Mouse (Mus musculus): ENCODE data around the gene Myo18b. TPM values are rescaled to one million over a fixed set of nuclear protein-coding genes. Genes with fewer than 3 reads are reported as not detected.

Myo18b gene
- polyA plus RNA-seq, 1 experiment from 2014 or later = 0.10 TPM

- Histone ChIP-seq H3K4me1 (peaks cover 6% of the 10 kb centered on the region; the same call in 1 of the 2 replicates), H3K27ac (no peak overlapping the region), H3K36me3 (replicated peaks) (no peaks in the 10 kb centered on the region), H3K27me3 (ENCODE audit: poor library complexity, severe bottlenecking) (peaks cover 25% of the 10 kb centered on the region), H3K9me3 (no peaks in the 10 kb centered on the region), H3K4me3 (no peak overlapping the region)
- WGBS = 85% methylated on average over 5 of the region's 5 CpGs
- DNase-seq (ENCODE audit: extremely low spot score, low spot score) = no peak
These were observed 27.5 kb downstream of the Myo18b start for GRCm38 (mm10) chr5:112868620-112869019.

GRCm38 (mm10) chr5:112864719-112865367 lies 31.3 kb downstream of the Myo18b start:
- no peak overlapping the region for H3K4me3 ChIP-seq
- 46% methylated on average over 4 of the region's 4 CpGs for WGBS
- no peak for DNase-seq (ENCODE audit: extremely low spot score, low spot score)
- H3K27ac ChIP-seq = no peak overlapping the region
- H3K4me1 ChIP-seq = peaks cover 15% of the 10 kb centered on the region
- peaks cover 10% of the 10 kb centered on the region; the same call in 1 of the 2 replicates for H3K27me3 ChIP-seq (ENCODE audit: poor library complexity, severe bottlenecking)
- H3K9me3 ChIP-seq = no peaks in the 10 kb centered on the region
- H3K36me3 ChIP-seq (replicated peaks) = no peaks in the 10 kb centered on the region

GRCm38 (mm10) chr5:112859379-112860035 lies 36.7 kb downstream of the Myo18b start:
- no peak for DNase-seq (ENCODE audit: extremely low spot score, low spot score)
- H3K36me3 ChIP-seq (replicated peaks) = no peaks in the 10 kb centered on the region
- no peak overlapping the region for H3K27ac ChIP-seq
- H3K9me3 ChIP-seq = no peaks in the 10 kb centered on the region
- WGBS = 74% methylated on average over 12 of the region's 12 CpGs
- H3K4me1 ChIP-seq = peaks cover 16% of the 10 kb centered on the region
- H3K4me3 ChIP-seq = no peak overlapping the region
- peaks cover 6% of the 10 kb centered on the region; the same call in 1 of the 2 replicates for H3K27me3 ChIP-seq (ENCODE audit: poor library complexity, severe bottlenecking)

- Histone ChIP-seq H3K4me1 (peaks cover 59% of the 10 kb centered on the region), H3K27me3 (ENCODE audit: poor library complexity, severe bottlenecking) (peaks cover 36% of the 10 kb centered on the region)
These were observed 43.0 kb downstream of the Myo18b start for GRCm38 (mm10) chr5:112853179-112853578.

GRCm38 (mm10) chr5:112851389-112851788 lies 44.8 kb downstream of the Myo18b start:
- no peaks in the 10 kb centered on the region for H3K9me3 ChIP-seq
- H3K27me3 ChIP-seq (ENCODE audit: poor library complexity, severe bottlenecking) = peaks cover 54% of the 10 kb centered on the region
- no peaks in the 10 kb centered on the region for H3K36me3 ChIP-seq (replicated peaks)
- no peak overlapping the region for H3K4me3 ChIP-seq
- WGBS = 22% methylated on average over 5 of the region's 5 CpGs
- peak overlapping the region; percentile 32 for H3K27ac ChIP-seq
- peaks cover 65% of the 10 kb centered on the region for H3K4me1 ChIP-seq
- no peak for DNase-seq (ENCODE audit: extremely low spot score, low spot score)

More at GRCm38 (mm10) chr5:112853179-112853578, 43.0 kb downstream of the Myo18b start:
- no peaks in the 10 kb centered on the region for H3K9me3 ChIP-seq
- DNase-seq (ENCODE audit: extremely low spot score, low spot score) = no peak
- peak overlapping the region; percentile 66 for H3K27ac ChIP-seq
- WGBS = 56% methylated on average over 8 of the region's 8 CpGs
- no peaks in the 10 kb centered on the region for H3K36me3 ChIP-seq (replicated peaks)
- no peak overlapping the region for H3K4me3 ChIP-seq

- Histone ChIP-seq H3K27me3 (ENCODE audit: poor library complexity, severe bottlenecking) (peaks cover 59% of the 10 kb centered on the region), H3K4me1 (peaks cover 75% of the 10 kb centered on the region), H3K36me3 (replicated peaks) (no peaks in the 10 kb centered on the region), H3K9me3 (no peaks in the 10 kb centered on the region), H3K27ac (peak overlapping the region; percentile 48), H3K4me3 (peak overlapping the region; percentile 38)
- DNase-seq (ENCODE audit: extremely low spot score, low spot score) = peak; percentile 73
- 1% methylated on average over 16 of the region's 16 CpGs for WGBS
These were observed 47.4 kb downstream of the Myo18b start for GRCm38 (mm10) chr5:112848586-112849280.

GRCm38 (mm10) chr5:112847985-112848542 lies 48.1 kb downstream of the Myo18b start:
- DNase-seq (ENCODE audit: extremely low spot score, low spot score) = no peak
- peaks cover 54% of the 10 kb centered on the region for H3K27me3 ChIP-seq (ENCODE audit: poor library complexity, severe bottlenecking)
- H3K4me1 ChIP-seq = peaks cover 75% of the 10 kb centered on the region
- 7% methylated on average over 25 of the region's 25 CpGs for WGBS
- no peaks in the 10 kb centered on the region for H3K36me3 ChIP-seq (replicated peaks)
- H3K27ac ChIP-seq = peak overlapping the region; percentile 48; the same call in 1 of the 2 replicates
- H3K9me3 ChIP-seq = no peaks in the 10 kb centered on the region
- peak overlapping the region; percentile 38 for H3K4me3 ChIP-seq

GRCm38 (mm10) chr5:112846146-112846545 lies 50.0 kb downstream of the Myo18b start:
- DNase-seq (ENCODE audit: extremely low spot score, low spot score) = no peak
- Histone ChIP-seq H3K27ac (no peak overlapping the region), H3K9me3 (no peaks in the 10 kb centered on the region), H3K36me3 (replicated peaks) (no peaks in the 10 kb centered on the region), H3K4me1 (peaks cover 66% of the 10 kb centered on the region), H3K4me3 (no peak overlapping the region), H3K27me3 (ENCODE audit: poor library complexity, severe bottlenecking) (peaks cover 53% of the 10 kb centered on the region)
- WGBS = 85% methylated on average over 11 of the region's 11 CpGs

- DNase-seq (ENCODE audit: extremely low spot score, low spot score) = no peak
- H3K9me3 ChIP-seq = no peaks in the 10 kb centered on the region
- peaks cover 49% of the 10 kb centered on the region for H3K4me1 ChIP-seq
- H3K4me3 ChIP-seq = no peak overlapping the region
- H3K27ac ChIP-seq = peak overlapping the region; percentile 56; the same call in 1 of the 2 replicates
- no peaks in the 10 kb centered on the region for H3K36me3 ChIP-seq (replicated peaks)
- 38% methylated on average over 3 of the region's 3 CpGs for WGBS
- H3K27me3 ChIP-seq (ENCODE audit: poor library complexity, severe bottlenecking) = peaks cover 36% of the 10 kb centered on the region
These were observed 51.7 kb downstream of the Myo18b start for GRCm38 (mm10) chr5:112844460-112844859.

- Histone ChIP-seq H3K27ac (peak overlapping the region; percentile 54; the same call in 1 of the 2 replicates), H3K4me1 (peaks cover 42% of the 10 kb centered on the region), H3K4me3 (no peak overlapping the region), H3K27me3 (ENCODE audit: poor library complexity, severe bottlenecking) (peaks cover 29% of the 10 kb centered on the region), H3K9me3 (no peaks in the 10 kb centered on the region), H3K36me3 (replicated peaks) (no peaks in the 10 kb centered on the region)
- peak; percentile 61 for DNase-seq (ENCODE audit: extremely low spot score, low spot score)
- 42% methylated on average over 6 of the region's 6 CpGs for WGBS
These were observed 52.4 kb downstream of the Myo18b start for GRCm38 (mm10) chr5:112843676-112844257.

GRCm38 (mm10) chr5:112842696-112843095 lies 53.5 kb downstream of the Myo18b start:
- Histone ChIP-seq H3K4me1 (peaks cover 31% of the 10 kb centered on the region), H3K27ac (no peak overlapping the region), H3K36me3 (replicated peaks) (no peaks in the 10 kb centered on the region), H3K27me3 (ENCODE audit: poor library complexity, severe bottlenecking) (peaks cover 19% of the 10 kb centered on the region), H3K9me3 (no peaks in the 10 kb centered on the region), H3K4me3 (no peak overlapping the region)
- no peak for DNase-seq (ENCODE audit: extremely low spot score, low spot score)
- WGBS = 90% methylated on average over 5 of the region's 5 CpGs

GRCm38 (mm10) chr5:112841850-112842249 lies 54.3 kb downstream of the Myo18b start:
- Histone ChIP-seq H3K9me3 (no peaks in the 10 kb centered on the region), H3K27ac (no peak overlapping the region), H3K4me3 (no peak overlapping the region), H3K36me3 (replicated peaks) (no peaks in the 10 kb centered on the region), H3K27me3 (ENCODE audit: poor library complexity, severe bottlenecking) (peaks cover 10% of the 10 kb centered on the region), H3K4me1 (peaks cover 30% of the 10 kb centered on the region)
- no peak for DNase-seq (ENCODE audit: extremely low spot score, low spot score)
- 44% methylated on average over 6 of the region's 6 CpGs for WGBS
